Mouse (Mus musculus) stomach, postnatal 0 days (tissue): ENCODE data around the gene Ell. TPM values are rescaled to one million over a fixed set of nuclear protein-coding genes. Genes with fewer than 3 reads are reported as not detected.

ENCODE experiments used
- ATAC-seq: fragments of 200-750 bp; cut with Nextera tagmentation; 2 replicates; pipeline ENCODE4 v1.8.0; 2017; ENCODE audit not compliant: low FRiP score, low TSS enrichment
- DNase-seq: peaks from one replicate; pipeline ENCODE4 v3.0.0-alpha.2; 2016; ENCODE audit warnings: low spot score
- H3K27ac ChIP-seq: fragments of 300-500 bp; sonication (generic); replicated peaks from 2 replicates; pipeline ENCODE4 v1.5.1; 2014; ENCODE audit warnings: mild to moderate bottlenecking, control low read depth
- H3K27me3 ChIP-seq: fragments of 300-500 bp; sonication (generic); 2 replicates; pipeline ENCODE4 v1.6.1; 2014; ENCODE audit warnings: low read length; ENCODE audit not compliant: control insufficient read depth, insufficient read depth
- H3K36me3 ChIP-seq: fragments of 300-500 bp; sonication (generic); 2 replicates; pipeline ENCODE4 v1.6.1; 2014; ENCODE audit warnings: low read length, mixed read lengths; ENCODE audit not compliant: control insufficient read depth, insufficient read depth
- H3K4me1 ChIP-seq: fragments of 300-500 bp; sonication (generic); replicated peaks from 2 replicates; pipeline ENCODE4 v1.6.1; 2014; ENCODE audit warnings: antibody characterized with exemption; ENCODE audit not compliant: control insufficient read depth, insufficient read depth
- H3K4me2 ChIP-seq: fragments of 300-500 bp; sonication (generic); replicated peaks from 2 replicates; pipeline ENCODE4 v1.6.1; 2014; ENCODE audit warnings: low read depth, mild to moderate bottlenecking, control low read depth, moderate library complexity
- H3K4me3 ChIP-seq: fragments of 300-500 bp; sonication (generic); 2 replicates; pipeline ENCODE4 v1.5.1; 2014; ENCODE audit warnings: low read depth, low read length, control low read depth
- H3K9ac ChIP-seq: fragments of 300-500 bp; sonication (generic); 2 replicates; pipeline ENCODE4 v1.6.1; 2014; ENCODE audit warnings: mild to moderate bottlenecking, low read length, control low read depth, mixed read lengths
- H3K9me3 ChIP-seq: fragments of 300-500 bp; sonication (generic); 2 replicates; pipeline ENCODE4 v1.6.1; 2016; ENCODE audit warnings: low read length; ENCODE audit not compliant: control insufficient read depth
- CTCF ChIP-seq: IDR thresholded peaks from 2 replicates; pipeline ENCODE4 v1.5.1; 2016; ENCODE audit warnings: antibody characterized with exemption, low read depth, mild to moderate bottlenecking, moderate library complexity
- EP300 ChIP-seq: optimal IDR thresholded peaks from 2 replicates; pipeline ENCODE3; 2016; ENCODE audit warnings: antibody characterized with exemption
- WGBS: fragments of 180-500 bp; shearing (Covaris S2); extraction: QIAGEN DNeasy Blood & Tissue Kit; methylation state at CpG from one replicate; pipeline ENCODE4 v1.1.7; 2014; 5-methylcytosine and 5-hydroxymethylcytosine counted together
- polyA plus RNA-seq: library from polyadenylated mRNA; unstranded; fragments of >200 nt; fragmentation: Nextera tagmentation; extraction: Ambion mirVana; gene quantifications from 2 replicates; pipeline ENCODE4 v1.2.1, GENCODE M21; 2015

Gene Ell
- polyA plus RNA-seq, 1 experiment from 2014 or later = 11.1 TPM

- H3K4me1 ChIP-seq = peaks cover 3% of the 10 kb centered on the region
- WGBS = 18% methylated on average over 23 of the region's 23 CpGs
- DNase-seq (peak; percentile 56), ATAC-seq (no peak)
- 0 out of 2 replicates have a peak overlapping the region, but pooled peaks have one; percentile 23 for H3K9ac ChIP-seq
- H3K4me2 ChIP-seq = no peak overlapping the region
- H3K36me3 ChIP-seq = peaks cover 2% of the 10 kb centered on the region; the same call in 1 of the 2 replicates
- H3K4me3 ChIP-seq = no peak overlapping the region
- peaks cover 4% of the 10 kb centered on the region; the same call in 1 of the 2 replicates for H3K27me3 ChIP-seq
- TF ChIP-seq CTCF = no peak
- TF ChIP-seq EP300 = no peak
- H3K27ac ChIP-seq = no peak overlapping the region
- H3K9me3 ChIP-seq = no peaks in the 10 kb centered on the region
Observed at GRCm38 (mm10) chr8:70501820-70502529, 37.3 kb upstream of the Ell start.

DNA sequence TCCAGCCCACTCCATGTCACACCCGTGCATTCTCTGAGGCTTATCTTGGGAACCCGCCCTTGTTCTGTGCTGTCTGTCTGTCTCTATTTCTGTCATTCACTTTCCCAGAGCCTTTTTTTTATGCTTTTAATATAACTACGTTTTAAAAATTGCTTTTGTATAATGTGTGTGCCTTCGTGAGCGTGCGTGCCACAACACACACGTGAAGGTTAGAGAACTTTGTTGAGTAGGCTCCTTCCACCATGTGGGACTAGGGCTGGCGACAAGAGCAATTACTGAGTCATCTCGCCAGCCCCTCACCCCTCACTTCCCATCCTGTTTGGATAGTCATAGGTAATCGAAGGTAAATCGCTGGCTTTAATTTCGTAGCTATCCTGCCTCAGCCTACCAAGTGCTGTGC lies 36.7 kb upstream of the Ell start:
- H3K9ac ChIP-seq = no peak overlapping the region
- no peaks in the 10 kb centered on the region for H3K9me3 ChIP-seq
- peaks cover 5% of the 10 kb centered on the region; the same call in 1 of the 2 replicates for H3K36me3 ChIP-seq
- ATAC-seq (no peak), DNase-seq (no peak)
- H3K4me3 ChIP-seq = no peak overlapping the region
- peaks cover 3% of the 10 kb centered on the region for H3K4me1 ChIP-seq
- H3K27ac ChIP-seq = no peak overlapping the region
- no peak overlapping the region for H3K4me2 ChIP-seq
- TF ChIP-seq EP300 (no peak), CTCF (no peak)
- WGBS = 48% methylated on average over 12 of the region's 12 CpGs
- H3K27me3 ChIP-seq = peaks cover 4% of the 10 kb centered on the region; the same call in 1 of the 2 replicates

DNA sequence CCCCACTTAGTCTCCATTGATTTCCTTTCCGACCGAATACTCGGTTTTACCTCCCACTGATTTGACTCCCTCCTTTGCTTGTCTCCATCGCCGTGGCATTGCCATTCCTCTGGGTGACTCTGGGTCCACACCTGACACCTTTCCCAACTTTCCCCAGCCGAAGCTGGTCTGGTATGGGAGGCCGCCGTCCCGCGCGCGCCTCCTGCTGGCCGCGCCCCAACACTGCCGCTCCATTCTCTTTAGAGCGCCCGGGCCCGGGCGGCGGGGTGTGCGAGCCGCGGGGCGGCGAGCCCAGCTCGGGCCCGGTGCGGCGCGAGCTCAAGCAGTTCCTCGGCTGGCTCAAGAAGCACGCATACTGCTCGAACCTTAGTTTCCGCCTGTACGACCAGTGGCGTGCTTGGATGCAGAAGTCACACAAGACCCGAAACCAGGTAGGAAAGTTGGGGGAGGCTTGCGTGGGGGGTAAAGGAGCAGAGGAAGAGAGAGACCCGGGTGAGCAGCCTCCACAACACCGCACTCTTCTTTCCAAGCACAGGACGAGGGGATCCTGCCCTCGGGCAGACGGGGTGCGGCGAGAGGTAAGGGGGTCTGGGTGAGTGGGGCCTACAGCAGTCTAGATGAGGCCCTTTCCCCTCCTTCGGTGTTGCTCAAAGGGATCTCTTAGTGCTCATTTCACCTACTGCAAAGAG lies 36.1 kb upstream of the Ell start:
- Histone ChIP-seq H3K27me3 (peaks cover 4% of the 10 kb centered on the region; the same call in 1 of the 2 replicates), H3K4me2 (0 out of 2 replicates have a peak overlapping the region, but pooled peaks have one; percentile 11), H3K27ac (no peak overlapping the region), H3K9ac (no peak overlapping the region), H3K4me3 (no peak overlapping the region), H3K4me1 (peaks cover 3% of the 10 kb centered on the region), H3K36me3 (peaks cover 9% of the 10 kb centered on the region; the same call in 1 of the 2 replicates), H3K9me3 (no peaks in the 10 kb centered on the region)
- DNase-seq = peak; percentile 85
- 18% methylated on average over 46 of the region's 46 CpGs for WGBS
- TF ChIP-seq EP300 (no peak), CTCF (peak; percentile 86)
- ATAC-seq = peak; percentile 28; the same call in 1 of the 2 replicates

- Histone ChIP-seq H3K36me3 (peaks cover 12% of the 10 kb centered on the region; the same call in 1 of the 2 replicates), H3K27me3 (peaks cover 4% of the 10 kb centered on the region; the same call in 1 of the 2 replicates), H3K4me2 (no peak overlapping the region), H3K27ac (no peak overlapping the region), H3K4me3 (no peak overlapping the region), H3K9me3 (no peaks in the 10 kb centered on the region), H3K9ac (no peak overlapping the region), H3K4me1 (peaks cover 3% of the 10 kb centered on the region)
- peak; percentile 35 for DNase-seq
- 54% methylated on average over 16 of the region's 16 CpGs for WGBS
- ATAC-seq = no peak
- no peak for TF ChIP-seq CTCF
- TF ChIP-seq EP300 = no peak
Observed at GRCm38 (mm10) chr8:70504291-70504716, 35.0 kb upstream of the Ell start.

GRCm38 (mm10) chr8:70504851-70505250 lies 34.4 kb upstream of the Ell start:
- WGBS = 81% methylated on average over 3 of the region's 3 CpGs
- no peak overlapping the region for H3K4me2 ChIP-seq

More at GRCm38 (mm10) chr8:70504851-70505250, 34.4 kb upstream of the Ell start:
- ATAC-seq (no peak), DNase-seq (peak; percentile 78)
- Histone ChIP-seq H3K9me3 (no peaks in the 10 kb centered on the region), H3K27ac (no peak overlapping the region), H3K4me1 (peaks cover 3% of the 10 kb centered on the region), H3K4me3 (no peak overlapping the region), H3K36me3 (peaks cover 12% of the 10 kb centered on the region; the same call in 1 of the 2 replicates), H3K27me3 (peaks cover 4% of the 10 kb centered on the region; the same call in 1 of the 2 replicates), H3K9ac (no peak overlapping the region)
- TF ChIP-seq CTCF (peak; percentile 91), EP300 (no peak)
